Mouse (Mus musculus) thymus, adult 18-20 months (tissue): ENCODE results near the gene Mgat4b.

Source experiments
- DNase-seq, 2 experiments: peaks; one replicate each; pipeline ENCODE4 v3.0.0; 2022; ENCODE audit warnings: mixed read lengths in 2 of 2

Gene Mgat4b

DNA sequence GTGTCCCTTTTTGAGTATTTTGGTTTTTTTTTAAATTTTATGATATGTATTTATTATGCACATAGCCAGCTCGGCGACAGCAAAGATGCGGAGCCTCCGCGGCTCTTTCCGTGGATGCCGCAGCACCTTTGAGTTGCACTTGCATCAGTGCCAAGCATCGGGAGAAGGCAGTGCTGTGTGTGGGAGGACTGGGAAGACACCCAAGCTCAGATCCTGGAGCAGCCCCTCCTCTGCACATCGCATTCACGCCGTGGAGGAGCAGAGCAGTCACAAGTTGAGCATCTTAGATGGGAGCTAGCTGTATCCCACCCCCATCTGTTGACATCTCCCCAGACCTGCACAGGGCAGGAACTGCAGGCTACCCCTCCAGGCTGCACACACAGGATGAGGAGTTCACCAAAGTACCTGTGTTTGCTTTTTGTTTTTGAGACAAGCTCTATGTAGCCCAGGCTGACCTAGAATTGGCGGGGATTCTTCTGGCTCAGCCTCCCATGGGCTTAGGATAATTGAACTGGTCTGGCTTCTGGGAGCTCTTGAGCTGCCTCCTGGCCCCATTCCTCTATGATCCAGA is 43.4 kb downstream of the Mgat4b start:
- no peak for DNase-seq

DNA sequence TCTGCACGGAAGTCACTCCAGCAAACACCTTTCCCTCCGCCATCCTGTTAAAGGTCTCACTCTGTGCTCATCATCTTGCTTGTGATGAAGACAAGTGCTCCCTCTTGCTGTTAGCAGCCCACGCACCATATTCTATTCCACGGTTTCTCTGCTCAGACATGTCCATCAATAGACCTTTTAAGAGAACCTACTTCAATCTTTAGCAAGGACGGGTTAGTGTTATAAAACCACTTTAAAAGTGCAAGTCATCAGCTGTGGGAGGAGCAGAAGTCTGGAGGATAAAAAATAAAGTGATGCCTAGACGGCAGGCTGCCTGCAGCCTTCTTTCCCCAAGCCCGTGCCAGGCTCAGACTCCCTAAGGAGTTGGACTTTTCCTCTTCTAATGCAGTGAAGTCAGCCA is 45.9 kb downstream of the Mgat4b start:
- no peak for DNase-seq

DNA sequence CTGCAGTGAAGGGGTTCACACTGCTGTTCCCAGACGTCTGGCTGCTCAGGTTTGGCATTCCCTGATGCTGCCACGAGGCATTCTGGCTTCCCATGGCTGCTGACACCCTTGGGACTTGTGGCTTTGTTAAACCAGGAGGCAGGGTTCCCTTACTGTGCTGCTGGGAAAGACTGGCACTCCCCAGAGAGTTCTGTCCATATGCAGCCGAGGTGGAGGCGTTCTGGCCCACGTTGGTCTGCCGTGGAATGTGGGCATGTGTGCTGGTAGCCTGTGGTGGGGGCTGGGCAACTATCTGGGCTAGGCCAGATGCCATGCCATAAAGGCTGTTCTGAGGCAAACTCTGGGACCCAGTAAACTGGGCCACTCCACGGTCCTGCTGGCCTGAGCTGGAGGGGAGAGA is 47.6 kb downstream of the Mgat4b start:
- no peak for DNase-seq

DNA sequence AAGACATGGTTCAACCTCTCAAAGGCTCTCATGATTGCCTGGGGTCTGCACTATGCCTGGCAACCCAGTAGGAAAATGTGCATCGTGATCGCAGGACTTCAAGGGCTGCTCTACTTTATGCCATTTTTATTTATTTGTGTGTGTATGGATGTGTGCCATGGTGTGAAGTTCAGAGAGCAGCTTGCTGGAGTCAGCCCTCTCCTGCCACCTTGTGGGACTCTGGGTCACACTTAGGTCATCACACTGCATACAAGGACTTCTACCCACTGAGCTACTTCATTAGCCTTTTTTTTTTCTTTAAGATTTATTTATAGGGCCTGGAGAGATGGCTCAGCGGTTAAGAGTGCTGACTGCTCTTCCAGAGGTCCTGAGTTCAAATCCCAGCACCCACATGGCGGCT is 51.3 kb downstream of the Mgat4b start:
- no peak for DNase-seq

DNA sequence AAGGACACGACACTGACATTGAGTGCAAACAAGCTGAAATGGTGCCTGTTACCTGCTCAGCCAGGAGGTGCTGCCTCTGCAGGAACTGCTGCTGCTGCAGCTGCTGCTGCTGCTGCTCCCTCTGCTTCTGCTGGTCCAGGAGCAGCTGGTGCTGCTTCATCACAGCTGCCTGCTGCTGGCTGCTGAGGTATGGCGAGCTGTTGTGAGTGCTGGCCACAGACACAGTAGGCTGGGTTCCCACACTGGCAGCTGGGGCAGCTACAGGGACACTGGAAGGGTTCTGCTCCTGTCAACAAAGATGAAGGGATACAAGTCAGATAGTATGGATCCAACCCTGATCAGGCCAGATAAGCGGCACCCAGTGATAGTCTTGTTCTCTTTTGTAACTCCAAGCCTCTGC is 52.5 kb downstream of the Mgat4b start:
- DNase-seq: no peak

DNA sequence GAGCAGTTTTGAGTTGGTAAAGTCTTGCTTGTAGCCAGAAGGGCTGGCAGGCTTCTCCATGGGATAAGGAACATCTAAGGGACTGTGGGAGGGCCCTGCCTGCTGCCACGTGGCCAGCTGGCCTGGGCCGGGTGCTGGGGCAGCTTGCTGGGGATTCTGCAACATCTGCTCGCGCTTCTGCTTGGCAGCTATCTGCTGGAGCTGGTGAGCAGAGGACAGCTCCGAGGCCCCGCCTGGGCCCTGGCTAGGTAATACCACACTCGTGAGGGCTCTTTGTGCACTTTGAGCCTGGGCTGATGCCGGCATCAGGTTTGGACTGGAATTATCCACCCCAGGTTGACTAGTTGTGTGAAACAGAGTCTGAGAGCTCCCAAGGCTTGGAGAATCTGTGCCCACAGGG is 55.2 kb downstream of the Mgat4b start:
- no peak for DNase-seq

DNA sequence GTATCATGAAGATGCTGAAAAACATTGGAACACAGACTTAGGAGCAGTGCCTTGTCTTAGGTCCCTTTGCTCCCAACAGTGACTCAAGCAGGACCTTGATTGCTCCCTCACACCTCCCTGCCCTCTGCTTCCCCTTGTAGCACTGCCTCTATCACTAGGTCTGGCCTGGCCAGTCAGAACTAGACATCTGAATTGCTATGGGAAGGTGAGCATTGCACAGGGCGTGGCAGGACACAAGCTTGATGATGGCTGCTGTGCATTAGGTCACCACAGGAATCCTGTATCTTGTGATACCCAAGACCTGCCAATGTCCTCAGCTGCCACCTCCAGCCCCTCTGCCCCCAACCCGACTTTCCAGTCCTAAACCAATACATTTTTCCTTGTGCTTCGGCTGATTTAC is 56.3 kb downstream of the Mgat4b start:
- DNase-seq: no peak

DNA sequence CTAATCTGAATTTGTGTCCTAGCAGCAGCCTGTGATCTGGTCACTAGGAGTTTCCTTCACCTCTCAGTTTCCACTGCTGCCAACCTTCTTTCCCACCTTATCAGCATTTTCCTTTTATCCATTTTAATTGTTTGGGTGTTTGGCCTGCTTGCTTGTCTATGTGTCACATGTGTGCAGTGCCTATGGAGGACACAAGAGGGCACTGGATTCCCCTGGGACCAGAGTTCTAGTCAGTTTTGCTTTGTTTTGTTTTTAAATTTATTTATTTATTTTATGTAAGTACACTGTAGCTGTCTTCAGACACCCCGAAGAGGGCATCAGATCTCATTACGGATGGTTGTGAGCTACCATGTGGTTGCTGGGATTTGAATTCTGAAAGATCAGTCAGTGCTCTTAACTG is 58.5 kb downstream of the Mgat4b start:
- DNase-seq: no peak

DNA sequence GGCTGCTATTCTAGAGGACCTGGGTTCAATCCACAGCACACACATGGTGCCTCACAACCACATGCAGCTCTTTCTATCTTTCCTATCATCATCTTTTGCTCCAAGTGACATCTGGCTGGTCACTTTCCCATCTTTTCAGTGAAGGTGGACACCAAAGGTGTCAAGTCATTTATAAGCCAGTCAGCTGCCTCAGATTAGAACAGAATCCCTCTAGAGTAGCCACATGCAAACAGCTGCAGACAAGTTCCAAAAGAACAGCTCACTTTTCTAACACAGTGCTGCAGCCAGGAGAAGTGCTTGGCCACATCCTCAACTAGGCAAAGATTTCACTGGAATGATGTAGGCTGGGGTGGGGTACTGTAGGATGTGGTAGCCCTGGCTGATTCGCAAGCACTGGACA is 59.2 kb downstream of the Mgat4b start:
- DNase-seq: no peak

DNA sequence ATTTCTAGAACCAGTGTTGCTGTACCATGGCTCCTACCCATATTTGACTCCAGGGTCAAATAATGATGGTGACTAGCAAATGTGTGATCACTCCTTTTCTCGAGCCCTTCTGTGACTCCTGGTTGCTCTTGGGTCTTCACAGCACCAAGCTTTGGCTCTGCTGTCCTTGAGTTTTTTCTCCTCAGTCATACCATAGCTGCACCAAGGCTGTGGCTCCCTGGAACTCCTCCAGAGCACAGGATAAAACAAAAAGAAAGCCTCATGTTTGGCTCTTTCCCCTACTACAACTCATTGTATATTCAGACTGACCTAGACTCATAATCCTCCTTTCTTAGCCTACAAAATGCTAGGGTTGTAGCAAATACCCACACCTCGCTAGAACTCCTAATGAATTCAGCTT is 62.1 kb downstream of the Mgat4b start:
- no peak for DNase-seq

DNA sequence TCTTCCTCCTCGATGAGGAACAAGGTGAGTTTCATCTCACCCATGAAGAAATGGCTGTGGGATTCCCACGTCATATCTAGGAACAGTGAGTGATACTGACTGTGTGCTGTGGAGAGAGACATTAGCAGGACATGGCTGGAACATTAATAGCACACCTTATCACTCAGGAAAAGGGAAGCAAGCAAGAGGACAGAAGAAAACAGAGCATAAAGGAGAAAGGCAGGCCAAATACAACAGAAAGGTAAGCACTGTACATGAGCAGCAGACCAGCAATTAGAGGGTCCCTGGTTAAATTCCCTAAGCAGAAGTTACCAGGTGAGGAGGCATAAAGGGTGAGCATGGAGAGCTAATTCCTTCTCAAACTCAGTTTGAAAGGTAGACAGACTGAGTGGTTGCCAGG is 64.4 kb downstream of the Mgat4b start:
- no peak for DNase-seq

DNA sequence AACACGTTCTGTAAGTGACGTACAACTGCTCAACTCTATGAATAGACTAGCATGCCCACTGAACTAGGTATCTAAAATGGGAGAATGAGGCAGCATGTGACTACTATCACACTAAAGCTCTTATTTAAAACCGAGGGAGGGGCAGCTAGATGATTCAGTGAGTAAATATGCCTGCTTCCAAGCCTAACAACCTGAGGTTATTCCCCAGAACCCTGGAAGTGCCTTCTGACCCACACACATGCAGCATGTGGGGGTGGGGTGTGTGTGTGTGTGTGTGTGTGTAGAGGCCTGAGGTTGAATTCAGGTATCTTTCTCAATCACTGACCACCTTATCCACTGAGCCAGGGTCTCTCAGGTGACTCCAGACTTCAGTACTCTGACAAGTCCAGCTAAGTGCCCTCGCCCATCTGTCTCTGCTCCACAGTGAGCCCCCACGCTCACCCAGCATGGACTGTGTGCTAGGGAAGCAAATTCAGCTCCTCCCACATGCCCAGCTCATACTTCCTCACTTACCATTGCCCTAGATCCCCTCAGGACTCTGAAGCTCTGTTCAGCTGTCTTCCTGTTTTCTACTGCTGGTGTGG is 65.0 kb downstream of the Mgat4b start:
- no peak for DNase-seq

DNA sequence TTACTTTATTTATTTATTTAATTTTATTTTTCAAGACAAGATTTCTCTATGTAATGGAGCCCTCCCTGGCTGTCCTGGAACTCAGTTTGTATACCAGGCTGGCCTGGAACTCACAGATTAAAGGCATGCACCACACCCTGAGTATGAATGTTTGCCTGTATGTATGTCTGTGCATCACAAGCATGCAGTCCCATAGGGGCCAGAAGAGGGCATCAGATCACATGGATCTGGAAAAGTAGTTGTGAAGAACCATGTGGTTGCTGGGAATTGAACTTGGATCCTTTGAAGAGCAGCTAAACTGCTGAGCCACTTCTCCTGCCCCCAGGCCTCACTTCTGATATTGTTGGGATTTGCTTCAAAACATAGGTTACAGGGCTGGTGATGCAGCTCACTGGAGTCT is 66.3 kb downstream of the Mgat4b start:
- no peak for DNase-seq

DNA sequence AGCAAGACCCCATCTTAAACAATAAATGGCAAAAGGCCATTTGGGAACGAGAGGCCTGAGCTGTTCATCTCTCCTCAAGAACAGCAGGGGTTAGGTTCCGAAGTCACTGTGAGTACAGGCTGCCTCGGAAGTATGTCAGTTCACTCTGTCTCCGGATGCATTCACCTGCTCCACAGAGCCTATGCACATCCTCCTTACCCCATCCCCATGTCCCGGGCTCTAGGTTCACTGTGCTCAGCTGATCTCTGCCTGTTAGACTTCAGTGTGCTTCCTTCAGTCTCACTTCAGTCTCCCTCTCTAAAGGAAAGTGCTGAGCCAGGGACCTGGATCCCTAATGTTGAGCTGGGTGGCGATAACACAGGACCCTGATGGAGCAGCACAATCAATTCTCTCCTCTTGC is 67.0 kb downstream of the Mgat4b start:
- no peak for DNase-seq

DNA sequence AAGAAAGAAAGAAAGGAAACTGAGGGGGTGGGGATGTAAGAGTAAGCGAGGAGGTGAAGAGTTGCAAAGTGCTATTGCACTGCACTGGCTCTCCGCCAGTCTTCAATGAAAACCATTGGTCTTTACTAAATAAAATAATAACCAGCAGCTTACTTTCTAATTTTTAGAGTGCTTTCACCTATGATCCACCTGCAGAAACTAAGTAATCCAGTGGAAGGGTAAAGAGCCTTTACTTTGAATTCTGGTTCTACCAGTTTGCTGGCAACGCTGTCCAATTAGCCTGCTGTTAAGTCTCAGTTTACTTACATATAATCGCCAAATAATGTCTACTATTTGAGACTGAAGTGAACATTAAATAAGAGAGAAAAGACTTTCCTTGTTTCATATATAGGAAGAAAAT is 68.3 kb downstream of the Mgat4b start:
- no peak for DNase-seq

DNA sequence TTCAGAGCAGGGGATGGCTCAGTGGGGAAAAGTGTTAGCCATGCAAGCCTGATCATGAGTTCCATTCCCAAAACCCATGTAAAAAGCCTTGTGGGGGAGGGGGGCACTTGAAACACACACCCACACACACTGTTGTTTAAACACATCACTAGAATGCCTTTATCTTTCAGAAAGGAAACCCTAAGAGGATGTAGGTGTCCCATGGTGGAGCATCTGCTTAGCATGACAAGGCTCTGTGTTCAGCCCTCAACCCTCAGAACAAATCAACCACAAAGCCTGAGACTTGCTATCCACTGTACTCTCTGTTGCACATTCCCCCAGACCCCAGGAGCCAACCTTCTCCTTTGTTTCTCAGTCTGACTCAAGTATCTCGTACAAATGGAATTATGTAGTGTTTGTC is 69.4 kb downstream of the Mgat4b start:
- DNase-seq: no peak
